Mouse (Mus musculus): ENCODE measurements around the gene Irak3.
"Not testable (repeated sequence)": the region's sequence is repeated elsewhere in the genome, so short reads cannot be mapped to it uniquely, and the experiment has no call there.

Irak3 gene

GRCm38 (mm10) chr10:120201961-120202402 lies at the start of gene Irak3:
Gene Irak3, minus strand, starts transcription at chr10:120202130.
- DNase-seq (ENCODE audit: extremely low read depth, insufficient read length, low spot score): peak; percentile 37

- DNase-seq (ENCODE audit: extremely low read depth, insufficient read length, low spot score): no peak
Observed at GRCm38 (mm10) chr10:120250911-120251683, 49.2 kb upstream of the Irak3 start.

GRCm38 (mm10) chr10:120246994-120247750 lies 45.2 kb upstream of the Irak3 start:
- peak; percentile 31 for DNase-seq (ENCODE audit: extremely low read depth, insufficient read length, low spot score)

- DNase-seq (ENCODE audit: extremely low read depth, insufficient read length, low spot score): no peak
Observed at GRCm38 (mm10) chr10:120245681-120246080, 43.8 kb upstream of the Irak3 start.

GRCm38 (mm10) chr10:120242421-120242820 lies 40.5 kb upstream of the Irak3 start:
- no peak for DNase-seq (ENCODE audit: extremely low read depth, insufficient read length, low spot score)

GRCm38 (mm10) chr10:120239476-120239875 lies 37.5 kb upstream of the Irak3 start:
- no peak for DNase-seq (ENCODE audit: extremely low read depth, insufficient read length, low spot score)

GRCm38 (mm10) chr10:120238241-120238640 lies 36.3 kb upstream of the Irak3 start:
- no peak for DNase-seq (ENCODE audit: extremely low read depth, insufficient read length, low spot score)

- no peak for DNase-seq (ENCODE audit: extremely low read depth, insufficient read length, low spot score)
Observed at GRCm38 (mm10) chr10:120236855-120237254, 34.9 kb upstream of the Irak3 start.

- DNase-seq (ENCODE audit: extremely low read depth, insufficient read length, low spot score): no peak
Observed at GRCm38 (mm10) chr10:120233655-120234367, 31.9 kb upstream of the Irak3 start.

- DNase-seq (ENCODE audit: extremely low read depth, insufficient read length, low spot score): peak; percentile 53
Observed at GRCm38 (mm10) chr10:120231718-120232117, 29.8 kb upstream of the Irak3 start.

- peak; percentile 82 for DNase-seq (ENCODE audit: extremely low read depth, insufficient read length, low spot score)
Observed at GRCm38 (mm10) chr10:120226871-120227661, 25.1 kb upstream of the Irak3 start, which contains the start of gene Llph. Gene Llph, plus strand, starts transcription at chr10:120227070.

GRCm38 (mm10) chr10:120220776-120221175 lies 18.8 kb upstream of the Irak3 start:
- DNase-seq (ENCODE audit: extremely low read depth, insufficient read length, low spot score): no peak

GRCm38 (mm10) chr10:120219578-120220359 lies 17.8 kb upstream of the Irak3 start:
- DNase-seq (ENCODE audit: extremely low read depth, insufficient read length, low spot score): no peak

- no peak for DNase-seq (ENCODE audit: extremely low read depth, insufficient read length, low spot score)
Observed at GRCm38 (mm10) chr10:120218996-120219395, 17.1 kb upstream of the Irak3 start.

- not testable (repeated sequence) for DNase-seq (ENCODE audit: extremely low read depth, insufficient read length, low spot score)
Observed at GRCm38 (mm10) chr10:120217099-120217498, 15.2 kb upstream of the Irak3 start.

- no peak for DNase-seq (ENCODE audit: extremely low read depth, insufficient read length, low spot score)
Observed at GRCm38 (mm10) chr10:120210096-120210495, 8.2 kb upstream of the Irak3 start.

GRCm38 (mm10) chr10:120209539-120209925 lies 7.6 kb upstream of the Irak3 start:
- DNase-seq (ENCODE audit: extremely low read depth, insufficient read length, low spot score): peak; percentile 21

- peak; percentile 87 for DNase-seq (ENCODE audit: extremely low read depth, insufficient read length, low spot score)
Observed at GRCm38 (mm10) chr10:120208575-120209538, 6.9 kb upstream of the Irak3 start.

Data from 3134 (cell line).